Mouse (Mus musculus) hindbrain, embryonic 13.5 days (tissue): ENCODE data around the gene Supt7l. TPM values are rescaled to one million over a fixed set of nuclear protein-coding genes. Genes with fewer than 3 reads are reported as not detected.

Experiments used
- ATAC-seq: fragments of 200-750 bp; cut with Nextera tagmentation; 2 replicates; pipeline ENCODE4 v1.8.0; 2017; ENCODE audit warnings: moderate TSS enrichment; ENCODE audit not compliant: low FRiP score
- H3K27ac ChIP-seq: fragments of 300-500 bp; sonication (generic); 2 replicates; pipeline ENCODE4 v1.5.1; 2015; ENCODE audit warnings: inconsistent platforms, mild to moderate bottlenecking, moderate library complexity
- H3K27me3 ChIP-seq: fragments of 300-500 bp; sonication (generic); 2 replicates; pipeline ENCODE4 v1.6.1; 2015; ENCODE audit warnings: mild to moderate bottlenecking, inconsistent platforms
- H3K36me3 ChIP-seq: fragments of 300-500 bp; sonication (generic); 2 replicates; pipeline ENCODE4 v1.6.1; 2015; ENCODE audit warnings: mild to moderate bottlenecking, inconsistent platforms
- H3K4me1 ChIP-seq: fragments of 300-500 bp; sonication (generic); replicated peaks from 2 replicates; pipeline ENCODE4 v1.6.1; 2015; ENCODE audit warnings: inconsistent platforms
- H3K4me2 ChIP-seq: fragments of 300-500 bp; sonication (generic); 2 replicates; pipeline ENCODE4 v1.6.1; 2015; ENCODE audit warnings: inconsistent platforms, mild to moderate bottlenecking, moderate library complexity
- H3K4me3 ChIP-seq: fragments of 300-500 bp; sonication (generic); 2 replicates; pipeline ENCODE4 v1.5.1; 2015; ENCODE audit warnings: mild to moderate bottlenecking, inconsistent platforms
- H3K9ac ChIP-seq: fragments of 300-500 bp; sonication (generic); 2 replicates; pipeline ENCODE4 v1.6.1; 2015; ENCODE audit warnings: mild to moderate bottlenecking, inconsistent platforms
- H3K9me3 ChIP-seq: fragments of 300-500 bp; sonication (generic); 2 replicates; pipeline ENCODE4 v1.6.1; 2016; ENCODE audit warnings: inconsistent platforms
- WGBS: fragments of 180-500 bp; shearing (Covaris S2); methylation state at CpG from one replicate; pipeline ENCODE4 v1.1.7; 2015; 5-methylcytosine and 5-hydroxymethylcytosine counted together
- polyA plus RNA-seq: library from polyadenylated mRNA; unstranded; fragments of >200 nt; fragmentation: Nextera tagmentation; extraction: Ambion mirVana; gene quantifications from 2 replicates; pipeline ENCODE4 v1.2.1, GENCODE M21; 2015

Supt7l gene
- polyA plus RNA-seq, 1 experiment from 2014 or later, result 26.3 TPM

- H3K4me1 ChIP-seq, result no peaks in the 10 kb centered on the region
- H3K9ac ChIP-seq, result no peak within 1 kb of the TSS
- no peak within 1 kb of the TSS for H3K27ac ChIP-seq
- H3K9me3 ChIP-seq, result no peaks in the 10 kb centered on the region
- WGBS, result 96% methylated on average over 3 of the region's 3 CpGs
- peaks cover 44% of the 10 kb centered on the region for H3K36me3 ChIP-seq
- no peaks in the 10 kb centered on the region for H3K27me3 ChIP-seq
- H3K4me2 ChIP-seq, result no peak within 1 kb of the TSS
- ATAC-seq, result no peak
- H3K4me3 ChIP-seq, result no peak within 1 kb of the TSS
Observed at GRCm38 (mm10) chr5:31485440-31485839, 42.2 kb downstream of the Supt7l start, which contains the start of gene 4930548H24Rik. TSS of gene 4930548H24Rik (plus strand) at chr5:31485740.

GRCm38 (mm10) chr5:31480536-31480935 lies 47.1 kb downstream of the Supt7l start:
- Histone ChIP-seq H3K27me3 (no peaks in the 10 kb centered on the region), H3K4me1 (no peaks in the 10 kb centered on the region), H3K36me3 (peaks cover 91% of the 10 kb centered on the region), H3K27ac (no peak overlapping the region), H3K9ac (no peak overlapping the region), H3K4me2 (no peak overlapping the region), H3K4me3 (no peak overlapping the region), H3K9me3 (no peaks in the 10 kb centered on the region)
- ATAC-seq, result no peak
- 97% methylated on average over 4 of the region's 4 CpGs for WGBS

GRCm38 (mm10) chr5:31470334-31470733 lies 57.3 kb downstream of the Supt7l start:
- H3K4me3 ChIP-seq, result no peak overlapping the region
- H3K27ac ChIP-seq, result no peak overlapping the region
- H3K36me3 ChIP-seq, result peaks cover 96% of the 10 kb centered on the region
- 87% methylated on average over 7 of the region's 7 CpGs for WGBS
- no peaks in the 10 kb centered on the region for H3K4me1 ChIP-seq
- no peak for ATAC-seq
- no peaks in the 10 kb centered on the region for H3K27me3 ChIP-seq
- no peaks in the 10 kb centered on the region for H3K9me3 ChIP-seq
- no peak overlapping the region for H3K9ac ChIP-seq
- no peak overlapping the region for H3K4me2 ChIP-seq

GRCm38 (mm10) chr5:31469711-31470110 lies 57.9 kb downstream of the Supt7l start:
- H3K9ac ChIP-seq, result 0 out of 2 replicates have a peak overlapping the region, but pooled peaks have one; percentile 5
- no peaks in the 10 kb centered on the region for H3K9me3 ChIP-seq
- no peaks in the 10 kb centered on the region for H3K4me1 ChIP-seq
- peaks cover 92% of the 10 kb centered on the region for H3K36me3 ChIP-seq
- H3K27me3 ChIP-seq, result no peaks in the 10 kb centered on the region
- no peak overlapping the region for H3K4me2 ChIP-seq
- ATAC-seq, result no peak
- WGBS, result 95% methylated on average over 6 of the region's 6 CpGs
- H3K4me3 ChIP-seq, result no peak overlapping the region
- H3K27ac ChIP-seq, result no peak overlapping the region

- ATAC-seq, result no peak
- no peak overlapping the region for H3K9ac ChIP-seq
- H3K4me3 ChIP-seq, result no peak overlapping the region
- H3K4me1 ChIP-seq, result no peaks in the 10 kb centered on the region
- 92% methylated on average over 3 of the region's 3 CpGs for WGBS
- H3K27ac ChIP-seq, result no peak overlapping the region
- H3K36me3 ChIP-seq, result peaks cover 73% of the 10 kb centered on the region
- no peaks in the 10 kb centered on the region for H3K27me3 ChIP-seq
- H3K9me3 ChIP-seq, result no peaks in the 10 kb centered on the region
- H3K4me2 ChIP-seq, result no peak overlapping the region
Observed at GRCm38 (mm10) chr5:31467798-31468197, 59.8 kb downstream of the Supt7l start.

Other genes starting within 250 kb of the Supt7l start
- 33.3 and 34.6 TPM in 2 replicates for gene Ift172, start 236.7 kb downstream of the Supt7l start, polyA plus RNA-seq
- 67.4 and 79.7 TPM in 2 replicates for gene Fndc4, start 231.7 kb downstream of the Supt7l start, polyA plus RNA-seq
- gene Gckr, start 230.4 kb downstream of the Supt7l start, polyA plus RNA-seq, result 0.17 and 0.48 TPM in 2 replicates
- 111 and 126 TPM in 2 replicates for gene Zfp512, start 75.4 kb downstream of the Supt7l start, polyA plus RNA-seq
- gene 4930548H24Rik, start 42.1 kb downstream of the Supt7l start, polyA plus RNA-seq, result 0.25 TPM in 1 of 2 replicates, not detected in the other
- gene Gpn1, start 33.1 kb downstream of the Supt7l start, polyA plus RNA-seq, result 74.0 and 83.8 TPM in 2 replicates
- 35.6 and 42.4 TPM in 2 replicates for gene Slc4a1ap, start 812 bp downstream of the Supt7l start, polyA plus RNA-seq
- 183 and 197 TPM in 2 replicates for gene Mrpl33, start 69.1 kb upstream of the Supt7l start, polyA plus RNA-seq
- 2.1 and 2.8 TPM in 2 replicates for gene Rbks, start 169.8 kb upstream of the Supt7l start, polyA plus RNA-seq
- gene Babam2, start 169.9 kb upstream of the Supt7l start, polyA plus RNA-seq, result 58.4 and 61.1 TPM in 2 replicates